Mouse (Mus musculus) spleen, adult 12 weeks (tissue): ENCODE results near the gene Rnf41.

ENCODE experiments used
- DNase-seq: peaks from one replicate; pipeline ENCODE4 v3.0.0; 2022; ENCODE audit warnings: low spot score

Rnf41 gene

DNA sequence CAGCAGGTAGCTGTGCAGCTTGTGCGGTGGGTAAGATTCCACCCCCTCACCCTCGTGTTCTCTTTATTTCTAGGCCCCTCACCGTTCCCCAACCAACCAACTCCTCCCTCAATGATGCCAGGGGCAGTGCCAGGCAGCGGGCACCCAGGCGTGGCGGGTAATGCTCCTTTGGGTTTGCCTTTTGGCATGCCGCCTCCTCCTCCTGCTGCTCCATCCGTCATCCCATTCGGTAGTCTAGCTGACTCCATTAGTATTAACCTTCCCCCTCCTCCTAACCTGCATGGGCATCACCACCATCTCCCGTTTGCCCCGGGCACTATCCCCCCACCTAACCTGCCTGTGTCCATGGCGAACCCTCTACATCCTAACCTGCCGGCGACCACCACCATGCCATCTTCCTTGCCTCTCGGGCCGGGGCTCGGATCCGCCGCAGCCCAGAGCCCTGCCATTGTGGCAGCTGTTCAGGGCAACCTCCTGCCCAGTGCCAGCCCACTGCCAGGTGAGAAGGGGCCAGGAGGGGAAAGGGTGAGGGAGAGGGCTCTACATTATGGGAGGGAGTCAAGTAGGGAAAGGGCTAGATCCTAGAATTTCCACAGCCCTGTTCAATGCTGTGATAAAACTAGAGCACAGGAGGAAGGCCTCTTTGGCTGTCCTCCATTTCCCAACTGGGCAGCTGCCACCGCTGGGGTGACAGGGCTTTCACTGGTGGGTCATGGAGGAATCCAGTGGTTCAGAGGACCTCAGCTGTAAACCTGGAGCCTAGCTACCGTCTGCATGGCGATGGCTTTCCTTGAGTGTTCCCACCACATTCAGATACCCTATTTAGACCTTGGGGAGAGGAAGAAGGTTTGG lies 76.6 kb downstream of the Rnf41 start:
- no peak for DNase-seq

DNA sequence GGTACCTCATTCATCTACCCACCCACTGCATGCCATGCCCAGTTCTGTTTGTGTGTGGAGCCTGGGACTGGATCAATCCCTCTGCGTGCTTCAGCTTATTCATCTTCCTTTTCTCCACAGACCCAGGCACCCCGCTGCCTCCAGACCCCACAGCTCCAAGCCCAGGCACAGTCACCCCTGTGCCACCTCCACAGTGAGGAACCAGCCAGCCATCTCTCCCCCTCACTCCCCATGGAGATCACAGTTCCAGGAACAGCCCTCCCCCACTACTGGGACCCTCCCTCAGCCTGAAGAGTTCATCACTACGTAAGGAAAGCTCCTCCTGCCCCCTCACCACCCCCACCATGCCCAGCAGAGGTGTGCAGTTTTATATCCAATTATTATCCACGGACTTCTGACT lies 77.3 kb downstream of the Rnf41 start:
- no peak for DNase-seq

GRCm38 (mm10) chr10:128489380-128489779 lies 77.9 kb downstream of the Rnf41 start:
- no peak for DNase-seq

DNA sequence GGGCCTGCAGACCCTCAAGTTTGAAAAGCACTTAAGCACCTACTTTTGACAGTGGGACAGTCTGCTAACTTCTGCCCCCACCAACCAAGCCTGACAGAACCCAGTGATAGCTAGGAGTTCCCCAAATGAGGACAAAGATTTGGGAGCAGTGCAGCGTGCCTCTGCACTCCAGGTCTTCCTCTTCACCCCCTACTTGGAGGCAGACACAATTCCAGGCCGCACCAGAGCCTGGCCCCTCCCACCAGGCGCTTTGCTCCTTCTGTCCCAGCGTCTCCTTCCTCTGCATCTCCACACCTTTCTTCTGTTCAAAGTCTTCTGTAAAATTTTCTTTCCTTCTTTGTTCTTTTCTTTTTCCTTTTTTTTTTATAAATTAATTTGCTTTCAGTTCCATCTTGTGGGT lies 78.3 kb downstream of the Rnf41 start:
- DNase-seq = no peak

GRCm38 (mm10) chr10:128490232-128490631 lies 78.8 kb downstream of the Rnf41 start:
- DNase-seq = no peak

DNA sequence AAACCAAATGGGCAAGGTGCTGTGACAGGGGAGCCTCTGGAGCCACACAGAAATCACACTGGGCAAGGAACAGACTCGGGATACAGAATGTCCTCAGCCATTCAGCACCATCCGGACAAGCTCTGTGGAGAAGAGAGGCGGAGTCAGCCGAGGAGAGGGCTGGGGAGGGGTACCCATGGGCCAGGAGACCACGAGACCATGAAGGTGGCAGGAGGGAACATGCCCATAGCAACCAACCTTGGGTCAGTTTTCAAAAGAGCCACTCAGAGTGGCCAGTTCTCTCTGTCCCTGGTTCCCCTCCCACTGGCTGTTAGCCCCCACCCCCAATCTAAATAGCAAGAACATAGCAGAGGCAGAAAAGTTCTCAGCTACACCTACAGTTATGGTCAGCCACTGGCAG lies 79.5 kb downstream of the Rnf41 start:
- DNase-seq = no peak
